Mouse (Mus musculus) left cerebral cortex, postnatal 36 days (tissue): Measurements from ENCODE around the gene Gas7. TPM values are rescaled to one million over a fixed set of nuclear protein-coding genes. Genes with fewer than 3 reads are reported as not detected.

ENCODE experiments used
- DNase-seq, 2 experiments: peaks; one replicate each; pipeline ENCODE4 v3.0.0; 2021 to 2022; ENCODE audit warnings: low spot score in 2 of 2, mixed read lengths in 1 of 2
- intact Hi-C: fragments of 180-260 bp; cut with DNase I; formaldehyde crosslinking; loops from one replicate; pipeline ENCODE4 v1.15.1; 2025
- total RNA-seq, 2 experiments: library from RNA; stranded (reverse); gene quantifications; 2 replicates each; pipeline ENCODE4 v1.2.3; 2021

The Gas7 gene
- total RNA-seq, 2 experiments from 2014 or later: 563 to 580 TPM

GRCm38 (mm10) chr11:67642835-67643234 lies 187.6 kb downstream of the Gas7 start:
- intact Hi-C loops: no loop called here
- DNase-seq: no peak

- intact Hi-C loops: no loop called here
- no peak for DNase-seq
Observed at GRCm38 (mm10) chr11:67643465-67643864, 188.2 kb downstream of the Gas7 start.

DNA sequence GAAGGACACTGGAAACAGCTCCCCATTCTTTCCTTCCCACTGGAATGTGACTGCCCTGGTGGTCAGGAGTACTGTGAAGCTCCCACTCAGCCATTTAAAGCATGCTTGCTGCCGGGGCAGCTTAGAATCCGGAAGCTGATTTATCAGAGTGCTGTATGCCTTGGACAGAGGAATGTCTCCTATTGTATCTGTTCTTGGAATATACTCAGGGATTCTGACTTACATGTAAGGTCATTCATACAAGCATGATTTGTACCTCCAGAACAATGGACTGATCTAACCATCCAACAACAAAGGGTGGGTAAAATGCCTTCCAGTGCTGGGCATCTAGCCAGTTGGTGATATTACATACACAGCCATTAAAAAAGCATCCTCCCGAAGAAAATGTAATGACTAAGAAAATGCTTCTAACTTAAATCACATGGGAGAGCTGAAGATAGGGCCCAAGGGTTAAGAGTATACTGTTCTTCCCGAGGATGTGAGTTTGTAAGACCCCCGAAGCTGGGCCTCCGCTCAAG lies 189.5 kb downstream of the Gas7 start:
- DNase-seq: no peak
- intact Hi-C loops: loop anchor here (5.0 kb wide), 3 partner anchors 47 to 217 kb away; no protein-coding TSS in a partner anchor

DNA sequence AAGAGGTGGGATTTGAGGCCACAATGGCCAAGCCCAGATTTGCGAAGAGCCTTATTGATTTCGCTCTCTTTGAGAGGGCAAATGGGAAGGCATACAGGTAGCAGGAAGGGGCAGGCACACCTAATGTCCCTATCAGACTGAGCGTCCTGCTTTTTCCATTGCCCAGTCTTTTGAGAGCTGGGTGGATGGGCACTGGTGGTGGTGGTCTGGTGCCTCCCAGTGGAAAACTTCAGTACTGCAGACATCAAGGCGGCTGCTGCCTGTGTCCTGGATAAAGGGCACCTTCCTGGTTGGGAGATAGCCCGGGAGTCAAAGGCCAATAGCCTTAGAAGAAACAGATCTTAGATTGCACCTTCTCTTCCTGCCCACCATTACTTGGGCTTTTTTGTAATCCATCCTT lies 192.5 kb downstream of the Gas7 start:
- intact Hi-C loops: loop anchor here (2.0 to 5.0 kb wide), 4 partner anchors 50 to 275 kb away; no protein-coding TSS in a partner anchor
- peak; percentile 61 to 71 for DNase-seq

DNA sequence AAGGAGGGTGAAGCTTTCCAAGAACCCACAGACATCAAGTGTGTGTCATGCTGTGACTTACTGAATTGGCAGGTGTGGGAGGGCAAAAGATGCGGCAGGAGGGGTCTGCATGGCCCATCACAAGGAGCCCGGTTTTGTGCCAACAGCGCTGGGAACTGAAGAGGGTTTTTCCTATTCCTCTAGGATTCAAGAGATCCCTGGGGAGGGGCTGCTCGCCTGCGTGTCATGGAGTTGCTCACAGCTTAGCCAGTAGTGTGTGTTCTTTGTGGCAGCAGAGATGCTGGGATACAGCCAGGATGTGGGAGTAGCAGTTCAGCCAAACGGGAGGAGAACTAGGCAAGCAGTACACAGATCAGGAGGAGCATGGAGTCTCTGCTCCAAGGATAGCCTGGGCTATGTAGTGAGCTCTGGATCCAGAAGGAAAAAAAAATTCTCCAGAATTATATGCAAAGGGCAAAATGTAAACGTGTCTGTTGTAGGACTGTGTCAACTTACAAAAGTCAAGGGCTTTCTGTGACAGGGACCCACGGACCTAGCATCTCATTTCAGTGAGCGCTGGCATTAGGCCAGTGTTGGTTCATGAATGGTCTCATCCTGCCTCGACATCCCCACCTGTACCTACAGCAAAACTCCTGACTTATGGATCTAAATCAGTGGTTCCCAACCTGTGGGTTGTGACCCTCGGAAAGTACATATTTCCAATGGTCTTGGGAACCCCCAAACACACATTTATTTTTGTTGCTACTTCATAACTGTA lies 193.6 kb downstream of the Gas7 start:
- DNase-seq: peak; percentile 73 to 79
- intact Hi-C loops: loop anchor here (5.0 kb wide), 3 partner anchors 52 to 222 kb away; no protein-coding TSS in a partner anchor

- intact Hi-C loops: loop anchor here (5.0 to 10.0 kb wide), 4 partner anchors 53 to 535 kb away; no protein-coding TSS in a partner anchor
- DNase-seq: no peak
Observed at GRCm38 (mm10) chr11:67649971-67650707, 194.9 kb downstream of the Gas7 start.

- intact Hi-C loops: loop anchor here (10.0 kb wide), 1 partner anchor 537 kb away; no protein-coding TSS in a partner anchor
- no peak for DNase-seq
Observed at GRCm38 (mm10) chr11:67651731-67652130, 196.5 kb downstream of the Gas7 start.

GRCm38 (mm10) chr11:67652194-67652892 lies 197.1 kb downstream of the Gas7 start:
- intact Hi-C loops: loop anchor here (10.0 kb wide), 1 partner anchor 538 kb away; no protein-coding TSS in a partner anchor
- no peak for DNase-seq

- intact Hi-C loops: loop anchor here (10.0 kb wide), 1 partner anchor 538 kb away; no protein-coding TSS in a partner anchor
- no peak for DNase-seq
Observed at GRCm38 (mm10) chr11:67652893-67653255, 197.6 kb downstream of the Gas7 start.

DNA sequence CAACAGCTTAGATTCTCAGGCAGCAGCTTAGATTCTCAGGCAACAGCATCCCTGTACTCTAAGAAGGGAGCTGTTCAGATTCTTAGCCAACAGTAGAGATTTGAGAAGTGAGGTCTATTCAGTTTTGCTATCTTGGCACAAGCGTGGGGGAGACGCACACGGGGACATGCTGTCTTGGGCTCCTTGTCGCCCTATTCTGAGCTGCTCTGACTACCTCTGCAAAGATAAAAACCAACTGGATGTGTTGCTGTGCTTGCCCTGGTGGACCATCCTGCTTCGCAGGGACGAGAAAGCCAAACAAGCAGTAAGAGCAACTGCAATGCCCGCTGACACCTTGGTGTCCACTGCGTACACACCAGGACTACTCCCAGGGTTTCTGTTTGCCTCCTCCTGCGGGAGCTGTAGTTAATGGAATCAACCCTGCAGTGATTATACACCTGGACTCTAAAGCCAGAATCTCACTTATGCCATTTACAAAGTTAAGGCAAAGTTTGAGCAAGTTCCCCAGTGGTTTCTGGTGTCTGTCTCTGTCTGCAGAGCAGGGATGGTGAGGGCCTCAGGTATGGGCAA lies 198.4 kb downstream of the Gas7 start:
- intact Hi-C loops: loop anchor here (10.0 kb wide), 1 partner anchor 539 kb away; no protein-coding TSS in a partner anchor
- no peak for DNase-seq

DNA sequence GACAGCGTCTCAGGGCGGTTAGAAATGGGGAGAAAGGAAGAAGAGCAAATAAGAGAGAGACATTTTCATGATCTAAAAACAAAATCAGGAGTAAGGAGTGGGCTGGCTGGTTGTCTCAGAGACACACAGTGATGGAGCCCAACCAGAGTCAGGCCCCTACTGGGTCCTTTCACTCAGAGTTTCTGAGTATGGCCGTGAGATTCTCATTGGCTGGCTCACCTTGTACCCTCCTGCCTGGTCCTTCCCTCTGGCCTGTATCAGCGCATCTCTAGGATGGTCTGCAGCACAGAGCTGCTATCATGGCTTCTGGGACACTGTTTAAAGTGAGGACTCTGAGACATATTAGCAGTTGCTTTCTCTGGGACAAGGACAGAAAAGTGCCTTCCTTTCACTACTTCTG lies 199.3 kb downstream of the Gas7 start:
- intact Hi-C loops: loop anchor here (10.0 kb wide), 1 partner anchor 540 kb away; no protein-coding TSS in a partner anchor

GRCm38 (mm10) chr11:67655236-67655959 lies 200.2 kb downstream of the Gas7 start:
- DNase-seq: no peak
- intact Hi-C loops: loop anchor here (10.0 kb wide), 1 partner anchor 541 kb away; no protein-coding TSS in a partner anchor

More for the DNA sequence above, 199.3 kb downstream of the Gas7 start:
- no peak for DNase-seq

- no peak for DNase-seq
- intact Hi-C loops: loop anchor here (10.0 kb wide), 1 partner anchor 542 kb away; no protein-coding TSS in a partner anchor
Observed at GRCm38 (mm10) chr11:67656366-67656765, 201.1 kb downstream of the Gas7 start.

DNA sequence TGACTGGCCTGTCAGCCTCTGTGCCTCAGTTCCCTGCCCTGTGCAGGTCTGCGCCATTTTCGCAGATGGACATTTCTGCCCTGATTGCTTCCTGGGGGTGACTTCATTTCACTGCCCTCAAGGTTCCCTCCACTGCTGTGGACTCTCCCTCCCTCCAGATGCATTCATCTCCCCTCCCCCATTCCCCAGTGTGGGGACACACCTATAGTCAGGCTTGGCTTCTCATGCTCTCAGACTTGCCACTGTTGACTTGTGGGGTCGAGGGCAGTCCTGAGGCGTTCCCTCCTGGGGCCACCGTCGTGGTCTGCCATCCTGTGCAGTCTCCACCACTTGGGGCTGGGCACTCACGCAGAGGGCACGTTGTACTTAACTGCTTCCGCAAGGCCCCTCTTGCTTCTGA lies 201.6 kb downstream of the Gas7 start:
- no peak for DNase-seq
- intact Hi-C loops: loop anchor here (10.0 kb wide), 1 partner anchor 542 kb away; no protein-coding TSS in a partner anchor

DNA sequence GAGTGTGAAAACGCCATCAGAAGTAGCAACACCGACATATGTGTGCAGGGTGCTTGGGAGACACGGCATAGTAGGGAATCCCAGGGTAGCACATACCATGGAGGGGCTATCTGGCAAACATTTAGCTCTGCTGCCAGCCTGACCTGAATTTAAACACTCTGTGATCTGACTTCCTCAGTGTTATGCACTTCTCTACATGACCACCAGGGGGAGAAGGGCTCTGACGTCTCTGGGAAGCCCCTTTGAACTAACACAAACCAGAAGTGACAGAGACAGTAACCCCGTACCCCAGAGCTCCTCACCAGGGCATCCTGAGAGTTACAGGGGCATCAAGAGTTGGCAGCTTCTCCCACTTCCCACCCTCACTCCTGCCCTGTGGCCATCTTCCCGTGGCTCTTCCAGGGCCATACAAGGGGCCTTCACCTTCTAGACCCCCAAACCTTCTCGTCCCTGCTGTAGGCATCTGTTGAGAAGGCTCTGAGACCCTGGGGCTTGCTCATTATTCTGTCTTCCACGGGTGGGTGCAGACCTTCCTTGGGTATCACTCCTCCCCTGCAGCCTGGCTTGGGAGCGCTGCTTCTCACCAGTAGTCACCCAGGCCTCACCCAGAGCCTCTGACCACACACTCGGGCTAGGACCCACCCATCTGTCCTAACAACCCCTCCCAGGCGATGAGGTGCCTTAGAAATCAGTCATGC lies 202.6 kb downstream of the Gas7 start:
- no peak for DNase-seq
- intact Hi-C loops: loop anchor here (10.0 kb wide), 1 partner anchor 543 kb away; no protein-coding TSS in a partner anchor

GRCm38 (mm10) chr11:67661465-67661864 lies 206.2 kb downstream of the Gas7 start:
- DNase-seq: no peak
- intact Hi-C loops: no loop called here

DNA sequence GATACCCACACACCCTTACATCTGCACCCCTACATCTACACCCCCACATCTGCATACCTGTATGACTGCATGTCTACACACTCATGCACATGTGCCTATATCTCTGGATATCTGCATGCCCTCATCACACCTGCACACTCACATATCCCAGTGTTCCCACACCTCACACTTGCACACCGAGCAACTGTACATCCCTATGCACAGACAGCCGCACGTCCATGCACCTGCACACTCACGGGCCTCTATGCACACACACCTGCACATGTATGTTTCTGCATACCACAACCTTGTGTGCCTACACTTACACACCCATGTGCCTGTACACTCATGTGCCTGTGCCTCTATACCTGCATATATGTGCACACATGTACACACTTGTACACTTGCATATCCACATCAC lies 208.2 kb downstream of the Gas7 start:
- intact Hi-C loops: no loop called here
- DNase-seq: no peak

GRCm38 (mm10) chr11:67664261-67664660 lies 209.0 kb downstream of the Gas7 start:
- peak; percentile 73 to 85 for DNase-seq
- intact Hi-C loops: no loop called here
